In genomic region chr4:9161814-9162133, GRCm38 (mm10) we compare ENCODE assay signal across 20 mouse cellular contexts.
A peak's percentile ranks its signal among the peaks of the same experiment; 100 is the strongest.
DNase-seq lines count a peak whose midpoint lies in the region; ATAC-seq lines count a peak whose summit lies in the region.
"Had no signal": no experiment of that assay in that cellular context is flagged by ENCODE, and none has a peak within 500 bp of the region (broad histone marks: within the 10 kb centered on the region; RNA-seq: fewer than 3 reads in every experiment).

No protein-coding gene starts in this region.

- no peak overlapping the region for H3K9ac ChIP-seq in kidney, embryonic 14.5 days (ENCODE audit: low read depth, low read length)
- H3K9ac ChIP-seq in intestine, embryonic 16.5 days (ENCODE audit: low read depth, low read length), result no peak overlapping the region
- H3K9ac ChIP-seq: embryonic facial prominence, embryonic 15.5 days; heart, embryonic 12.5 days; limb, embryonic 15.5 days; liver, embryonic 15.5 days had no signal

- ATAC-seq in kidney, embryonic 14.5 days (ENCODE audit: low FRiP score, low TSS enrichment), result 0 out of 2 replicates have a peak, but pooled peaks have one; percentile 46
- ATAC-seq in intestine, embryonic 16.5 days, result peak; percentile 46; the same call in 1 of the 2 replicates
- ATAC-seq: lung, postnatal 0 days had no signal

- H3K27ac ChIP-seq in kidney, embryonic 14.5 days (ENCODE audit: low read depth, low read length), result no peak overlapping the region
- H3K27ac ChIP-seq in embryonic facial prominence, embryonic 10.5 days (replicated peaks), result peak overlapping the region; percentile 40; the same call in 1 of the 2 replicates
- no peak overlapping the region for H3K27ac ChIP-seq in intestine, embryonic 16.5 days (ENCODE audit: low read length)
- H3K27ac ChIP-seq: embryonic facial prominence, embryonic 15.5 days; limb, embryonic 15.5 days; liver, embryonic 15.5 days had no signal

- no peaks in the 10 kb centered on the region for H3K4me1 ChIP-seq in kidney, embryonic 14.5 days (ENCODE audit: control insufficient read depth, insufficient read depth, low read length)
- H3K4me1 ChIP-seq in embryonic facial prominence, embryonic 10.5 days, result peaks cover 9% of the 10 kb centered on the region; the same call in 1 of the 2 replicates
- no peaks in the 10 kb centered on the region for H3K4me1 ChIP-seq in intestine, embryonic 16.5 days (ENCODE audit: control insufficient read depth, insufficient read depth, low read length)
- H3K4me1 ChIP-seq: embryonic facial prominence, embryonic 15.5 days; heart, embryonic 12.5 days; limb, embryonic 15.5 days; liver, embryonic 15.5 days had no signal

- no peaks in the 10 kb centered on the region for H3K9me3 ChIP-seq in kidney, embryonic 14.5 days (ENCODE audit: control insufficient read depth, low read length)
- no peaks in the 10 kb centered on the region for H3K9me3 ChIP-seq in embryonic facial prominence, embryonic 10.5 days
- H3K9me3 ChIP-seq in intestine, embryonic 16.5 days (ENCODE audit: control insufficient read depth, low read length), result no peaks in the 10 kb centered on the region
- H3K9me3 ChIP-seq: embryonic facial prominence, embryonic 15.5 days; heart, embryonic 12.5 days; limb, embryonic 15.5 days; liver, embryonic 15.5 days had no signal

- 41% methylated on average over 4 of the region's 4 CpGs for WGBS in kidney, embryonic 14.5 days
- WGBS in embryonic facial prominence, embryonic 10.5 days, result 48% methylated on average over 4 of the region's 4 CpGs
- whole genome bisulfite sequencing in intestine, embryonic 16.5 days, result 49% methylated on average over 4 of the region's 4 CpGs

- no peak overlapping the region for H3K4me2 ChIP-seq in kidney, embryonic 14.5 days (replicated peaks; ENCODE audit: low read depth, low read length)
- no peak overlapping the region for H3K4me2 ChIP-seq in intestine, embryonic 16.5 days (ENCODE audit: low read depth, low read length)
- H3K4me2 ChIP-seq: embryonic facial prominence, embryonic 15.5 days; heart, embryonic 12.5 days; limb, embryonic 15.5 days; liver, embryonic 15.5 days had no signal

- DNase-seq in kidney, postnatal 10 days, result no peak
- peak; percentile 84 for DNase-seq in MN1 (ENCODE audit: low spot score)
- DNase-seq in embryonic facial prominence, embryonic 10.5 days (ENCODE audit: low spot score), result no peak
- no peak for DNase-seq in T-cell, adult 2 months (ENCODE audit: low spot score)
- DNase-seq in Muller cell, postnatal 12 days (ENCODE audit: inconsistent ontology term), result no peak
- DNase-seq in kidney, adult 18-20 months, result no peak
- DNase-seq: adrenal gland, adult 2 months; B cell, adult 2 months; cerebellum, adult 9-10 months; kidney, adult 11 months; kidney, postnatal 14 days; right cerebral cortex, adult 18-20 months; thymus, postnatal 36 days had no signal

- H3K27me3 ChIP-seq in kidney, embryonic 14.5 days (ENCODE audit: control insufficient read depth, insufficient read depth, low read length), result no peaks in the 10 kb centered on the region
- H3K27me3 ChIP-seq in embryonic facial prominence, embryonic 10.5 days (replicated peaks; ENCODE audit: low read depth, poor library complexity, severe bottlenecking), result no peaks in the 10 kb centered on the region
- H3K27me3 ChIP-seq in intestine, embryonic 16.5 days (replicated peaks; ENCODE audit: control insufficient read depth, insufficient read depth, low read length), result no peaks in the 10 kb centered on the region
- H3K27me3 ChIP-seq: embryonic facial prominence, embryonic 15.5 days; heart, embryonic 12.5 days; limb, embryonic 15.5 days; liver, embryonic 15.5 days had no signal

- H3K36me3 ChIP-seq in kidney, embryonic 14.5 days (ENCODE audit: control insufficient read depth, insufficient read depth, low read length), result no peaks in the 10 kb centered on the region
- H3K36me3 ChIP-seq in embryonic facial prominence, embryonic 10.5 days (replicated peaks), result no peaks in the 10 kb centered on the region
- H3K36me3 ChIP-seq in intestine, embryonic 16.5 days (ENCODE audit: control insufficient read depth, insufficient read depth, low read length), result no peaks in the 10 kb centered on the region
- H3K36me3 ChIP-seq: embryonic facial prominence, embryonic 15.5 days; heart, embryonic 12.5 days; limb, embryonic 15.5 days; liver, embryonic 15.5 days had no signal

- no peak overlapping the region for H3K4me3 ChIP-seq in kidney, embryonic 14.5 days (ENCODE audit: low read length)
- H3K4me3 ChIP-seq in embryonic facial prominence, embryonic 10.5 days, result no peak overlapping the region
- no peak overlapping the region for H3K4me3 ChIP-seq in intestine, embryonic 16.5 days (ENCODE audit: low read length)
- H3K4me3 ChIP-seq: embryonic facial prominence, embryonic 15.5 days; heart, embryonic 12.5 days; limb, embryonic 15.5 days; liver, embryonic 15.5 days had no signal
